Mouse (Mus musculus) urinary bladder, adult 18-20 months (tissue): ENCODE measurements around the gene Zfp777.

ENCODE experiments used
- DNase-seq, 2 experiments: peaks; one replicate each; pipeline ENCODE4 v3.0.0; 2022; ENCODE audit warnings: low spot score in 2 of 2, mixed read lengths in 2 of 2

The Zfp777 gene

GRCm38 (mm10) chr6:48025905-48026660 is 22.6 kb downstream of the Zfp777 start:
- DNase-seq: no peak

- DNase-seq: no peak
Observed at GRCm38 (mm10) chr6:48024994-48025345, 23.7 kb downstream of the Zfp777 start.

GRCm38 (mm10) chr6:48024330-48024993 is 24.2 kb downstream of the Zfp777 start:
- DNase-seq: no peak

- no peak for DNase-seq
Observed at GRCm38 (mm10) chr6:48022672-48023071, 26.0 kb downstream of the Zfp777 start.

GRCm38 (mm10) chr6:48021678-48022077 is 27.0 kb downstream of the Zfp777 start:
- no peak for DNase-seq

GRCm38 (mm10) chr6:48020006-48020405 is 28.7 kb downstream of the Zfp777 start:
- DNase-seq: no peak

- no peak for DNase-seq
Observed at GRCm38 (mm10) chr6:48016841-48017240, 31.9 kb downstream of the Zfp777 start.

GRCm38 (mm10) chr6:48016090-48016521 is 32.6 kb downstream of the Zfp777 start:
- DNase-seq: peak; percentile 12 to 18

- no peak for DNase-seq
Observed at GRCm38 (mm10) chr6:48010727-48011126, 38.0 kb downstream of the Zfp777 start.

GRCm38 (mm10) chr6:47995661-47996060 is 53.0 kb downstream of the Zfp777 start:
- DNase-seq: no peak

GRCm38 (mm10) chr6:47983936-47984335 is 64.8 kb downstream of the Zfp777 start:
- DNase-seq: no peak

GRCm38 (mm10) chr6:47978897-47979368 is 69.8 kb downstream of the Zfp777 start:
- peak; percentile 50 to 64 for DNase-seq

GRCm38 (mm10) chr6:47974599-47974998 is 74.1 kb downstream of the Zfp777 start:
- no peak for DNase-seq
